Mouse (Mus musculus): ENCODE data around the gene Myom1. TPM values are rescaled to one million over a fixed set of nuclear protein-coding genes. Genes with fewer than 3 reads are reported as not detected.

Myom1 gene
- polyA plus RNA-seq, 1 experiment from 2014 or later = 2.5 TPM

GRCm38 (mm10) chr17:70985501-70986354, 16.7 kb upstream of the Myom1 start:
- Histone ChIP-seq H3K4me3 (no peak overlapping the region), H3K36me3 (replicated peaks) (peaks cover 58% of the 10 kb centered on the region), H3K4me1 (peaks cover 32% of the 10 kb centered on the region), H3K27me3 (replicated peaks; ENCODE audit: low read depth, poor library complexity, severe bottlenecking) (no peaks in the 10 kb centered on the region), H3K9me3 (no peaks in the 10 kb centered on the region), H3K27ac (replicated peaks) (no peak overlapping the region)
- 87% methylated on average over 15 of the region's 15 CpGs for WGBS
- DNase-seq (ENCODE audit: low spot score) = no peak

GRCm38 (mm10) chr17:70986355-70986740, 16.1 kb upstream of the Myom1 start:
- peaks cover 52% of the 10 kb centered on the region for H3K36me3 ChIP-seq (replicated peaks)
- DNase-seq (ENCODE audit: low spot score) = no peak
- H3K27me3 ChIP-seq (replicated peaks; ENCODE audit: low read depth, poor library complexity, severe bottlenecking) = no peaks in the 10 kb centered on the region
- 89% methylated on average over 6 of the region's 6 CpGs for WGBS
- H3K4me3 ChIP-seq = no peak overlapping the region
- H3K4me1 ChIP-seq = peaks cover 38% of the 10 kb centered on the region
- no peaks in the 10 kb centered on the region for H3K9me3 ChIP-seq
- H3K27ac ChIP-seq (replicated peaks) = no peak overlapping the region

GRCm38 (mm10) chr17:70986831-70987660, 15.4 kb upstream of the Myom1 start:
- peaks cover 44% of the 10 kb centered on the region for H3K4me1 ChIP-seq
- no peaks in the 10 kb centered on the region for H3K9me3 ChIP-seq
- DNase-seq (ENCODE audit: low spot score) = no peak
- peaks cover 50% of the 10 kb centered on the region for H3K36me3 ChIP-seq (replicated peaks)
- no peak overlapping the region for H3K27ac ChIP-seq (replicated peaks)
- 93% methylated on average over 15 of the region's 15 CpGs for WGBS
- H3K4me3 ChIP-seq = no peak overlapping the region
- no peaks in the 10 kb centered on the region for H3K27me3 ChIP-seq (replicated peaks; ENCODE audit: low read depth, poor library complexity, severe bottlenecking)

GRCm38 (mm10) chr17:70988337-70988767, 14.1 kb upstream of the Myom1 start:
- H3K36me3 ChIP-seq (replicated peaks) = peaks cover 51% of the 10 kb centered on the region
- peaks cover 55% of the 10 kb centered on the region for H3K4me1 ChIP-seq
- H3K9me3 ChIP-seq = no peaks in the 10 kb centered on the region
- no peaks in the 10 kb centered on the region for H3K27me3 ChIP-seq (replicated peaks; ENCODE audit: low read depth, poor library complexity, severe bottlenecking)
- H3K27ac ChIP-seq (replicated peaks) = no peak overlapping the region
- H3K4me3 ChIP-seq = no peak overlapping the region
- WGBS = 92% methylated on average over 12 of the region's 12 CpGs
- DNase-seq (ENCODE audit: low spot score) = no peak

GRCm38 (mm10) chr17:70989430-70989829, 13.0 kb upstream of the Myom1 start:
- Histone ChIP-seq H3K9me3 (no peaks in the 10 kb centered on the region), H3K4me3 (peak overlapping the region; percentile 85), H3K27ac (replicated peaks) (no peak overlapping the region), H3K36me3 (replicated peaks) (peaks cover 61% of the 10 kb centered on the region), H3K4me1 (peaks cover 54% of the 10 kb centered on the region), H3K27me3 (replicated peaks; ENCODE audit: low read depth, poor library complexity, severe bottlenecking) (no peaks in the 10 kb centered on the region)
- DNase-seq (ENCODE audit: low spot score) = no peak
- 64% methylated on average over 8 of the region's 8 CpGs for WGBS

- WGBS = 1% methylated on average over 24 of the region's 24 CpGs
- Histone ChIP-seq H3K4me3 (peak overlapping the region; percentile 85), H3K36me3 (replicated peaks) (peaks cover 67% of the 10 kb centered on the region), H3K27me3 (replicated peaks; ENCODE audit: low read depth, poor library complexity, severe bottlenecking) (no peaks in the 10 kb centered on the region), H3K27ac (replicated peaks) (peak overlapping the region; percentile 95), H3K9me3 (no peaks in the 10 kb centered on the region), H3K4me1 (peaks cover 58% of the 10 kb centered on the region)
- DNase-seq (ENCODE audit: low spot score) = no peak
Observed at GRCm38 (mm10) chr17:70989991-70990390, 12.4 kb upstream of the Myom1 start.

GRCm38 (mm10) chr17:70990403-70991303, 11.8 kb upstream of the Myom1 start:
- peak; percentile 93 for DNase-seq (ENCODE audit: low spot score)
- H3K4me1 ChIP-seq = peaks cover 58% of the 10 kb centered on the region
- H3K27ac ChIP-seq (replicated peaks) = peak overlapping the region; percentile 95
- peaks cover 69% of the 10 kb centered on the region for H3K36me3 ChIP-seq (replicated peaks)
- H3K9me3 ChIP-seq = no peaks in the 10 kb centered on the region
- H3K27me3 ChIP-seq (replicated peaks; ENCODE audit: low read depth, poor library complexity, severe bottlenecking) = no peaks in the 10 kb centered on the region
- under 1% methylated on average over 70 of the region's 70 CpGs for WGBS
- peak overlapping the region; percentile 85 for H3K4me3 ChIP-seq

- DNase-seq (ENCODE audit: low spot score) = peak; percentile 28
- H3K36me3 ChIP-seq (replicated peaks) = peaks cover 68% of the 10 kb centered on the region
- peak overlapping the region; percentile 48 for H3K27ac ChIP-seq (replicated peaks)
Observed at GRCm38 (mm10) chr17:70991706-70992625, 10.5 kb upstream of the Myom1 start.

GRCm38 (mm10) chr17:70992662-70993061, 9.8 kb upstream of the Myom1 start:
- Histone ChIP-seq H3K27me3 (replicated peaks; ENCODE audit: low read depth, poor library complexity, severe bottlenecking) (no peaks in the 10 kb centered on the region), H3K4me1 (peaks cover 58% of the 10 kb centered on the region), H3K4me3 (no peak overlapping the region), H3K36me3 (replicated peaks) (peaks cover 66% of the 10 kb centered on the region), H3K27ac (replicated peaks) (0 out of 2 replicates have a peak overlapping the region, but pooled peaks have one; percentile 7), H3K9me3 (no peaks in the 10 kb centered on the region)
- 90% methylated on average over 9 of the region's 9 CpGs for WGBS
- no peak for DNase-seq (ENCODE audit: low spot score)

More at GRCm38 (mm10) chr17:70991706-70992625, 10.5 kb upstream of the Myom1 start:
- H3K4me3 ChIP-seq = no peak overlapping the region
- 87% methylated on average over 16 of the region's 16 CpGs for WGBS
- H3K4me1 ChIP-seq = peaks cover 58% of the 10 kb centered on the region
- H3K9me3 ChIP-seq = no peaks in the 10 kb centered on the region
- H3K27me3 ChIP-seq (replicated peaks; ENCODE audit: low read depth, poor library complexity, severe bottlenecking) = no peaks in the 10 kb centered on the region

- Histone ChIP-seq H3K36me3 (replicated peaks) (peaks cover 59% of the 10 kb centered on the region), H3K27me3 (replicated peaks; ENCODE audit: low read depth, poor library complexity, severe bottlenecking) (no peaks in the 10 kb centered on the region), H3K9me3 (no peaks in the 10 kb centered on the region), H3K27ac (replicated peaks) (no peak overlapping the region), H3K4me1 (peaks cover 61% of the 10 kb centered on the region), H3K4me3 (no peak overlapping the region)
- 58% methylated on average over 3 of the region's 3 CpGs for WGBS
- no peak for DNase-seq (ENCODE audit: low spot score)
Observed at GRCm38 (mm10) chr17:70993385-70993807, 9.0 kb upstream of the Myom1 start.

GRCm38 (mm10) chr17:70994671-70995070, 7.8 kb upstream of the Myom1 start:
- Histone ChIP-seq H3K27me3 (replicated peaks; ENCODE audit: low read depth, poor library complexity, severe bottlenecking) (no peaks in the 10 kb centered on the region), H3K27ac (replicated peaks) (no peak overlapping the region), H3K9me3 (no peaks in the 10 kb centered on the region), H3K4me1 (peaks cover 59% of the 10 kb centered on the region), H3K36me3 (replicated peaks) (peaks cover 57% of the 10 kb centered on the region), H3K4me3 (no peak overlapping the region)
- whole genome bisulfite sequencing = 88% methylated on average over 6 of the region's 6 CpGs
- no peak for DNase-seq (ENCODE audit: low spot score)
